Mouse (Mus musculus) right cerebral cortex, postnatal 14 days (tissue): ENCODE measurements at regions not wholly inside any gene's neighbourhood (a gene's known extent, or its start where the extent isn't known, plus 50 kb on each side); places are given as distances from the start of the nearest gene placed in this dataset.

Experiments used
- DNase-seq: peaks from one replicate; pipeline ENCODE4 v3.0.0; 2022

GRCm38 (mm10) chr3:8751356-8751755 lies 858.5 kb downstream of the Zfp704 start:
- DNase-seq = no peak

- no peak for DNase-seq
These were observed 859.0 kb downstream of the Zfp704 start for GRCm38 (mm10) chr3:8750858-8751257.

- DNase-seq = no peak
These were observed 859.7 kb downstream of the Zfp704 start for GRCm38 (mm10) chr3:8750162-8750561.

- DNase-seq = no peak
These were observed 862.7 kb downstream of the Zfp704 start for GRCm38 (mm10) chr3:8747201-8747600.

- no peak for DNase-seq
These were observed 863.2 kb downstream of the Zfp704 start for GRCm38 (mm10) chr3:8746677-8747076.

- no peak for DNase-seq
These were observed 863.8 kb downstream of the Zfp704 start for GRCm38 (mm10) chr3:8746037-8746436.

- no peak for DNase-seq
These were observed 865.0 kb downstream of the Zfp704 start for GRCm38 (mm10) chr3:8744857-8745256.

GRCm38 (mm10) chr3:8743650-8744049 lies 866.2 kb downstream of the Zfp704 start:
- no peak for DNase-seq

- DNase-seq = no peak
These were observed 868.4 kb downstream of the Zfp704 start for GRCm38 (mm10) chr3:8741266-8742023.

GRCm38 (mm10) chr3:8740710-8741109 lies 869.2 kb downstream of the Zfp704 start:
- DNase-seq = no peak

- DNase-seq = no peak
These were observed 870.6 kb downstream of the Zfp704 start for GRCm38 (mm10) chr3:8739299-8739698.

- DNase-seq = no peak
These were observed 873.5 kb downstream of the Zfp704 start for GRCm38 (mm10) chr3:8736239-8736953.

GRCm38 (mm10) chr3:8734096-8734495 lies 875.8 kb downstream of the Zfp704 start:
- no peak for DNase-seq

GRCm38 (mm10) chr3:8731398-8731797 lies 878.5 kb downstream of the Zfp704 start:
- DNase-seq = no peak

- DNase-seq = no peak
These were observed 888.0 kb downstream of the Zfp704 start for GRCm38 (mm10) chr3:8721628-8722594.

- DNase-seq = no peak
These were observed 889.2 kb downstream of the Zfp704 start for GRCm38 (mm10) chr3:8720586-8721100.

GRCm38 (mm10) chr3:8718206-8718605 lies 891.7 kb downstream of the Zfp704 start:
- DNase-seq = no peak

GRCm38 (mm10) chr3:8717334-8717812 lies 892.5 kb downstream of the Zfp704 start:
- peak; percentile 32 for DNase-seq
